Comparison of ENCODE assay signal across 7 mouse cellular contexts in the genomic region with DNA sequence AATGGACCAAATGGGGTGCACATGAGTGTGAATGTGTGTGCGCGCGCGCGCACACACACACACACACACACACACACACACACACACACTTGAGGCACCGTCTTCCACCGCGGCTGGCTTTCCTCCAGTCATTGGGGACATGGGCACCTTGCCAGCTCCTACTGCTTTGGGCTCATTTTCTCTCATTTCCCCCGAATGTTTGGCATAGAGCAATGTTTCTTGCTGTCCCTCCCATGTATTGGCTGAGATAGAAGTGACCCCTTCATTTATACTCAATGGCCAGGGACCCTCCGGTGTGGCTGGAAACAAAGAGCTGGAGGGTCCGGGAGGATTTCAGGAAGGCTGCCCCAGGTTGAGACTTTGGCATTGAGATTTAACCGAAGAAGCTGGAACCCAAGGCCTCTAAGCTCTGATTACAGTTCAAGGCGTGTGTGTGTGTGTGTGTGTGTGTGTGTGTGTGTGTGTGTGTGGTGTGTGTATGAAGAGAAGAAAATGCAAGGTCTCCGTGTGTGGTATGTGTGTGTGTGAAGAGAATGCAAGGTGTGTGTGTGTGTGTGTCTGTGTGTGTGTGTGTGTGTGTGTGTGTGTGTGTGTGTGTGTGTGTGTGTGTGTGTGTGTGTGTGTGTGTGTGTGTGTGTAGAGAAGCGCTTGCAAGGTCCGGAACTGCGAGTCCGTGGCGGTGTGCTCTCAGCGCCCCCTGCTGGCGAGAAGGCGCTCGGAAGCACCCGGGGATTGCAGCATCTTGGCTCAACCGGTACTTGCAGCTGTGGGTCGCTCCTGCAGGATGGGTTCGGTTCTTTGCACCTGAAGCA. TPM values are rescaled to one million over a fixed set of nuclear protein-coding genes. Genes with fewer than 3 reads are reported as not detected.
DNase-seq lines count a peak whose midpoint lies in the region; ATAC-seq and TF ChIP-seq lines count a peak whose summit lies in the region.

No protein-coding gene starts in this region.

- peak; percentile 73 for TF ChIP-seq CTCF in small intestine, adult 2 months (IDR thresholded peaks at IDR 0.05; ENCODE audit: extremely low read depth, insufficient read length, insufficient replicate concordance, low read depth, low read length)

- no peak overlapping the region for H3K4me2 ChIP-seq in limb, embryonic 11.5 days (ENCODE audit: low read depth, severe bottlenecking)
- peak overlapping the region; percentile 6; the same call in 1 of the 2 replicates for H3K4me2 ChIP-seq in midbrain, embryonic 13.5 days (replicated peaks)

- no peak overlapping the region; the same call in 1 of the 2 replicates for H3K9ac ChIP-seq in limb, embryonic 11.5 days (ENCODE audit: low read length)
- H3K9ac ChIP-seq in midbrain, embryonic 13.5 days (replicated peaks) = no peak overlapping the region

- peak; percentile 91 for DNase-seq in adrenal gland, postnatal 10 days
- peak; percentile 89 for DNase-seq in embryonic facial prominence, embryonic 10.5 days (ENCODE audit: low spot score)
- DNase-seq in heart, adult 11 months = peak; percentile 94
- DNase-seq in kidney, adult 11 months = peak; percentile 42
- peak; percentile 92 for DNase-seq in limb, embryonic 11.5 days (ENCODE audit: low spot score)

- no peaks in the 10 kb centered on the region for H3K27me3 ChIP-seq in embryonic facial prominence, embryonic 10.5 days (replicated peaks; ENCODE audit: low read depth, poor library complexity, severe bottlenecking)
- no peaks in the 10 kb centered on the region for H3K27me3 ChIP-seq in limb, embryonic 11.5 days (ENCODE audit: control insufficient read depth, insufficient read depth, low read length)
- H3K27me3 ChIP-seq in midbrain, embryonic 13.5 days = no peaks in the 10 kb centered on the region
- H3K27me3 ChIP-seq in small intestine, adult 2 months (ENCODE audit: control insufficient read depth, insufficient read depth, low read length) = no peaks in the 10 kb centered on the region

- H3K4me1 ChIP-seq in embryonic facial prominence, embryonic 10.5 days = peaks cover 7% of the 10 kb centered on the region
- H3K4me1 ChIP-seq in limb, embryonic 11.5 days (ENCODE audit: control insufficient read depth, insufficient read depth, low read length) = no peaks in the 10 kb centered on the region
- H3K4me1 ChIP-seq in midbrain, embryonic 13.5 days (replicated peaks) = 0 out of 2 replicates have a peak, but pooled peaks cover 8% of the 10 kb centered on the region
- peaks cover 16% of the 10 kb centered on the region for H3K4me1 ChIP-seq in small intestine, adult 2 months (ENCODE audit: control insufficient read depth, insufficient read depth, insufficient read length, low read length)

- peak overlapping the region; percentile 16; the same call in 1 of the 2 replicates for H3K27ac ChIP-seq in embryonic facial prominence, embryonic 10.5 days (replicated peaks)
- H3K27ac ChIP-seq in limb, embryonic 11.5 days (replicated peaks; ENCODE audit: low read depth, low read length) = no peak overlapping the region
- H3K27ac ChIP-seq in midbrain, embryonic 13.5 days = no peak overlapping the region
- H3K27ac ChIP-seq in small intestine, adult 2 months (ENCODE audit: insufficient read depth, low read depth, low read length) = no peak overlapping the region

- no peak for ATAC-seq in limb, embryonic 11.5 days (ENCODE audit: insufficient number of reproducible peaks, low FRiP score, low TSS enrichment, low read depth)
- ATAC-seq in midbrain, embryonic 13.5 days = peak; percentile 77

- peak overlapping the region; percentile 32; the same call in 1 of the 2 replicates for H3K4me3 ChIP-seq in embryonic facial prominence, embryonic 10.5 days
- no peak overlapping the region for H3K4me3 ChIP-seq in limb, embryonic 11.5 days (ENCODE audit: low read depth, low read length)
- no peak overlapping the region for H3K4me3 ChIP-seq in midbrain, embryonic 13.5 days (replicated peaks)
- H3K4me3 ChIP-seq in small intestine, adult 2 months (ENCODE audit: low read depth, low read length) = no peak overlapping the region

- TF ChIP-seq POLR2A in small intestine, adult 2 months (IDR thresholded peaks at IDR 0.05; ENCODE audit: low read depth, low read length) = no peak

- no peaks in the 10 kb centered on the region for H3K36me3 ChIP-seq in embryonic facial prominence, embryonic 10.5 days (replicated peaks)
- H3K36me3 ChIP-seq in limb, embryonic 11.5 days (ENCODE audit: control insufficient read depth, insufficient read depth, low read length) = no peaks in the 10 kb centered on the region
- no peaks in the 10 kb centered on the region for H3K36me3 ChIP-seq in midbrain, embryonic 13.5 days
- no peaks in the 10 kb centered on the region for H3K36me3 ChIP-seq in small intestine, adult 2 months (ENCODE audit: control insufficient read depth, insufficient read depth, low read length)

- WGBS in embryonic facial prominence, embryonic 10.5 days = 45% methylated on average over 26 of the region's 27 CpGs
- 49% methylated on average over 25 of the region's 27 CpGs for WGBS in limb, embryonic 11.5 days
- WGBS in midbrain, embryonic 13.5 days = 46% methylated on average over 27 of the region's 27 CpGs
- 29% methylated on average over 23 of the region's 27 CpGs for WGBS in small intestine, adult 2 months

- no peaks in the 10 kb centered on the region for H3K9me3 ChIP-seq in embryonic facial prominence, embryonic 10.5 days
- H3K9me3 ChIP-seq in limb, embryonic 11.5 days (ENCODE audit: control insufficient read depth, low read length) = no peaks in the 10 kb centered on the region
- no peaks in the 10 kb centered on the region for H3K9me3 ChIP-seq in midbrain, embryonic 13.5 days

RNA-seq across cellular contexts. Expression of a gene that starts 9.3 kb away (rescaled TPM):
- total RNA-seq in adrenal gland, postnatal 10 days (2021) = 10 to 100 TPM; 23.4 to 25.9 TPM
- 45.0 and 46.5 TPM in 2 replicates for polyA plus RNA-seq in embryonic facial prominence, embryonic 10.5 days (2016; fragmentation: Nextera tagmentation; extraction: Ambion mirVana)
- 53.4 and 54.3 TPM in 2 replicates for polyA plus RNA-seq in limb, embryonic 11.5 days (2014; fragmentation: Nextera tagmentation; extraction: Ambion mirVana)
- polyA plus RNA-seq in midbrain, embryonic 13.5 days (2015; fragmentation: Nextera tagmentation; extraction: Ambion mirVana) = 22.1 and 22.3 TPM in 2 replicates
- polyA plus RNA-seq in small intestine, adult 2 months (2012; rRNA removed) = 5.7 and 7.5 TPM in 2 replicates

Comparison
In these comparisons a context has a peak if more than half of its experiments do, and no peak if none do; other contexts are left out.
1. DNase-seq: peak in every context shown above with its lines; median percentile 94 in heart, adult 11 months; 92 in limb, embryonic 11.5 days; 91 in adrenal gland, postnatal 10 days; 89 in embryonic facial prominence, embryonic 10.5 days; 42 in kidney, adult 11 months.